Mouse (Mus musculus) spleen, postnatal 36 days (tissue): ENCODE results near the gene Ide.
A peak's percentile ranks its signal among the peaks of the same experiment; 100 is the strongest.

ENCODE experiments used
- DNase-seq, 2 experiments: peaks; one replicate each; pipeline ENCODE4 v3.0.0; 2022; ENCODE audit warnings: low spot score in 2 of 2, mixed read lengths in 1 of 2

Gene Ide

GRCm38 (mm10) chr19:37337752-37338151, at the start of gene Ide:
Ide (minus strand) TSS chr19:37337852.
- no peak for DNase-seq

GRCm38 (mm10) chr19:37386126-37386525, 48.5 kb upstream of the Ide start:
- no peak for DNase-seq

GRCm38 (mm10) chr19:37378816-37379215, 41.2 kb upstream of the Ide start:
- no peak for DNase-seq

- no peak for DNase-seq
These were observed 39.8 kb upstream of the Ide start for GRCm38 (mm10) chr19:37377404-37377990.

GRCm38 (mm10) chr19:37376841-37377240, 39.2 kb upstream of the Ide start:
- DNase-seq, result no peak

GRCm38 (mm10) chr19:37375755-37376615, 38.3 kb upstream of the Ide start, which contains the start of gene Kif11:
Kif11 (plus strand) TSS chr19:37376403.
- DNase-seq, result peak; percentile 94 to 96

GRCm38 (mm10) chr19:37374941-37375754, 37.5 kb upstream of the Ide start:
- DNase-seq, result peak in 1 of 2 experiments; percentile 3

GRCm38 (mm10) chr19:37370356-37370755, 32.7 kb upstream of the Ide start:
- DNase-seq, result peak; percentile 62 to 69

GRCm38 (mm10) chr19:37369921-37370320, 32.3 kb upstream of the Ide start:
- peak in 1 of 2 experiments; percentile 18 for DNase-seq

GRCm38 (mm10) chr19:37368990-37369389, 31.3 kb upstream of the Ide start:
- no peak for DNase-seq

GRCm38 (mm10) chr19:37363128-37363939, 25.7 kb upstream of the Ide start:
- no peak for DNase-seq

GRCm38 (mm10) chr19:37362545-37362944, 24.9 kb upstream of the Ide start:
- DNase-seq, result no peak

- no peak for DNase-seq
These were observed 22.4 kb upstream of the Ide start for GRCm38 (mm10) chr19:37360044-37360443.

GRCm38 (mm10) chr19:37353331-37353730, 15.7 kb upstream of the Ide start:
- DNase-seq, result no peak

- DNase-seq, result no peak
These were observed 15.1 kb upstream of the Ide start for GRCm38 (mm10) chr19:37352756-37353155.

- no peak for DNase-seq
These were observed 11.3 kb upstream of the Ide start for GRCm38 (mm10) chr19:37348952-37349351.

GRCm38 (mm10) chr19:37348331-37348730, 10.7 kb upstream of the Ide start:
- no peak for DNase-seq

- no peak for DNase-seq
These were observed 8.6 kb upstream of the Ide start for GRCm38 (mm10) chr19:37346258-37346657.

GRCm38 (mm10) chr19:37343899-37344298, 6.2 kb upstream of the Ide start:
- no peak for DNase-seq

GRCm38 (mm10) chr19:37340931-37341330, 3.3 kb upstream of the Ide start:
- DNase-seq, result no peak

- no peak for DNase-seq
These were observed 2.8 kb upstream of the Ide start for GRCm38 (mm10) chr19:37340495-37340894.
